Mouse (Mus musculus) regulatory T cell (primary cell): Measurements from ENCODE around the gene Lurap1l.

Experiments
- in situ Hi-C: fragments of 300-600 bp; cut with MboI, MseI; formaldehyde crosslinking; loops from one replicate; pipeline ENCODE4 v1.15.1; 2025; ENCODE audit warnings: high pct_unique_total_duplicates

Gene Lurap1l

GRCm38 (mm10) chr4:81003528-81003927 is 93.1 kb downstream of the Lurap1l start:
- in situ Hi-C loops = no loop called here
